Mouse (Mus musculus): ENCODE results near the gene Mvp.

DNA sequence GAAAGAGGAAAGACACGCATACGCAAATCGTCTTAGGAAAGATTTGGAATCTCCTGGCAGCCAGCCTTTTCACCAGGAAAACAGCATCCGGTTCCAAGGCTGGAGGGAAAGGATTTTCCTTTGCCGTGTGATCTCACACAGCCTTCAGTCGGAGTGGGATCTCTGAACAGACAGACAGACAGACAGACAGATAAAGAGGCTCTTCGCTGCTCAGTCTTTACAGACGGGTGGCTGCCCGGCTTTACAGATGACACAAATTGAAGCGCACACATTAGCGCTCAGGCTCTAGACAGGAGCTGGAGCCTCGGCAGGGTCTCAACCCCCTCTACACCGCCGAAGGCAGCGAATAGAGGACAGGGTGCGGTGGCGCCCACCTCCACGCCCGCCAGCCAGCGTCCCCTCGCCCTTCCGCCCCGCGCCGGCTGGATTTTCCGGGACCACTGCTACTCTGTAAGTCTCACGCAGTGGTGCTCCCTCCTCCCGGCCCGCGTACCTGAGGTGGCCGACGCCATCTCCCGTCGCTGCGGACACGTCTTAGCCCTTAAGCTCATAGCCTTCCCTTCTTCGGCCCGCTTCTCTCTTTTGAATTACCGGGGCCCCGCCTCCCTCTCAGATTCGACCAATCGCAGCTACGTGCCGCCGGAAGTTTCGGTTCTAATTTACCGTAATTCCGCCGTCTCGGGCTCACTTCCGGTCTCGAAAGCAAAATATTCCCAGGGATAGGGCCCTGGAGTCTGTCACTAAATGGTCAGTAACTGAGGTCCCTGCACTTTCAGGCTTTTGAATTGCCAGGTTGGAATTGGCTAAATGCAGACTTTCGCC lies 27.6 kb upstream of the Mvp start, which contains the start of gene Kif22:
- TF ChIP-seq POLR2A (IDR thresholded peaks at IDR 0.05; ENCODE audit: borderline replicate concordance, control insufficient read depth, low read depth, low read length) (peak; percentile 77; the same call in 1 of the 2 replicates), CTCF (IDR thresholded peaks at IDR 0.05; ENCODE audit: control insufficient read depth, insufficient read depth, low read length) (no peak)

Measured in bone marrow, adult 2 months (tissue).